In genomic region chr7:63556324-63556723, GRCm38 (mm10) we compare ENCODE assay signal across 19 mouse cellular contexts.
A peak's percentile ranks its signal among the peaks of the same experiment; 100 is the strongest.
DNase-seq lines count a peak whose midpoint lies in the region; ATAC-seq and TF ChIP-seq lines count a peak whose summit lies in the region.
"Had no signal": no experiment of that assay in that cellular context is flagged by ENCODE, and none has a peak within 500 bp of the region (broad histone marks: within the 10 kb centered on the region; RNA-seq: fewer than 3 reads in every experiment).

No protein-coding gene starts in this region.

- H3K36me3 ChIP-seq in kidney, embryonic 16.5 days (ENCODE audit: insufficient read depth, low read length), result no peaks in the 10 kb centered on the region
- H3K36me3 ChIP-seq: forebrain, embryonic 10.5 days; heart, embryonic 15.5 days; midbrain, embryonic 13.5 days; stomach, embryonic 15.5 days had no signal

- no peak overlapping the region for H3K4me3 ChIP-seq in kidney, embryonic 16.5 days (ENCODE audit: low read length)
- H3K4me3 ChIP-seq: forebrain, embryonic 10.5 days; heart, adult 2 months; heart, embryonic 15.5 days; midbrain, embryonic 13.5 days; stomach, embryonic 15.5 days had no signal

- 58% methylated on average over 5 of the region's 5 CpGs for WGBS in kidney, embryonic 16.5 days

- no peak for TF ChIP-seq CTCF in brain, embryonic 14.5 days (IDR thresholded peaks at IDR 0.05; ENCODE audit: borderline replicate concordance, extremely low read depth, insufficient read depth, insufficient read length)

- H3K4me1 ChIP-seq in kidney, embryonic 16.5 days (ENCODE audit: insufficient read depth, low read length), result no peaks in the 10 kb centered on the region
- H3K4me1 ChIP-seq: forebrain, embryonic 10.5 days; heart, embryonic 15.5 days; midbrain, embryonic 13.5 days; stomach, embryonic 15.5 days had no signal

- no peak for ATAC-seq in kidney, embryonic 16.5 days (ENCODE audit: low FRiP score, low TSS enrichment)
- ATAC-seq: midbrain, embryonic 13.5 days had no signal

- peak; percentile 20 for DNase-seq in layer of hippocampus, adult 11-12 months (ENCODE audit: low spot score)
- DNase-seq in layer of hippocampus, adult 9-10 months (ENCODE audit: low spot score), result no peak
- DNase-seq in brain, embryonic 14.5 days (ENCODE audit: low read depth), result peak; percentile 10
- peak; percentile 78 to 86 for DNase-seq in cerebellum, adult 18-20 months
- DNase-seq in cerebellum, postnatal 25 days, result peak; percentile 77 to 81
- no peak for DNase-seq in lung, postnatal 4 days
- DNase-seq: gastrocnemius, postnatal 25 days; heart, adult 2 months; kidney, adult 8-10 months; kidney, postnatal 25 days; left cerebral cortex, postnatal 4 days; liver; lung, postnatal 10 days; thymus, adult 2 months had no signal

- H3K27ac ChIP-seq in kidney, embryonic 16.5 days (ENCODE audit: low read length), result no peak overlapping the region
- H3K27ac ChIP-seq: forebrain, embryonic 10.5 days; heart, adult 2 months; heart, embryonic 15.5 days; midbrain, embryonic 13.5 days; stomach, embryonic 15.5 days had no signal

- H3K9ac ChIP-seq in kidney, embryonic 16.5 days (replicated peaks; ENCODE audit: low read length), result no peak overlapping the region
- H3K9ac ChIP-seq: heart, embryonic 15.5 days; midbrain, embryonic 13.5 days; stomach, embryonic 15.5 days had no signal

- TF ChIP-seq POLR2A in brain, embryonic 14.5 days (IDR thresholded peaks at IDR 0.05; ENCODE audit: borderline replicate concordance, extremely low read depth, insufficient read depth, insufficient read length, poor library complexity, severe bottlenecking), result no peak

- H3K4me2 ChIP-seq in kidney, embryonic 16.5 days (replicated peaks; ENCODE audit: low read depth, low read length), result no peak overlapping the region
- H3K4me2 ChIP-seq: heart, embryonic 15.5 days; midbrain, embryonic 13.5 days; stomach, embryonic 15.5 days had no signal

- no peaks in the 10 kb centered on the region for H3K9me3 ChIP-seq in kidney, embryonic 16.5 days (ENCODE audit: low read length)
- H3K9me3 ChIP-seq: forebrain, embryonic 10.5 days; heart, embryonic 15.5 days; midbrain, embryonic 13.5 days; stomach, embryonic 15.5 days had no signal

- H3K27me3 ChIP-seq in kidney, embryonic 16.5 days (ENCODE audit: insufficient read depth, low read length), result no peaks in the 10 kb centered on the region
- H3K27me3 ChIP-seq: heart, embryonic 15.5 days; midbrain, embryonic 13.5 days; stomach, embryonic 15.5 days had no signal

Comparison
In these comparisons a context has a peak if more than half of its experiments do, and no peak if none do; other contexts are left out.
1. DNase-seq: peak in layer of hippocampus, adult 11-12 months (single experiment), brain, embryonic 14.5 days (single experiment), cerebellum, adult 18-20 months (2 of 2) and cerebellum, postnatal 25 days (2 of 2); none in layer of hippocampus, adult 9-10 months (single experiment) and lung, postnatal 4 days (0 of 2).